Mouse (Mus musculus) kidney, adult 2 months (tissue): ENCODE results near the gene Mab21l1.

Source experiments
- CTCF ChIP-seq: fragments of 200-500 bp; conservative IDR thresholded peaks from 2 replicates; pipeline ENCODE4 v1.5.1; 2011; ENCODE audit warnings: low read depth, mild to moderate bottlenecking, control low read depth, low read length, moderate library complexity, mixed read lengths; ENCODE audit not compliant: insufficient read depth, insufficient read length
- POLR2A ChIP-seq: fragments of 200-500 bp; IDR thresholded peaks from one replicate; pipeline ENCODE4 v1.6.1; 2011; ENCODE audit warnings: low read depth, low read length, control low read depth

GRCm38 (mm10) chr3:55763591-55763990, 18.7 kb upstream of the Mab21l1 start:
- TF ChIP-seq CTCF (no peak), POLR2A (no peak)
